Mouse (Mus musculus) midbrain, embryonic 16.5 days (tissue): ENCODE results near the gene Gja8. TPM values are rescaled to one million over a fixed set of nuclear protein-coding genes. Genes with fewer than 3 reads are reported as not detected.

Experiments
- ATAC-seq: fragments of 200-750 bp; cut with Nextera tagmentation; 2 replicates; pipeline ENCODE4 v1.8.0; 2017; ENCODE audit warnings: moderate TSS enrichment
- H3K27ac ChIP-seq: fragments of 300-500 bp; sonication (generic); 2 replicates; pipeline ENCODE4 v1.5.1; 2014; ENCODE audit warnings: mild to moderate bottlenecking, low read length, mixed read lengths
- H3K27me3 ChIP-seq: fragments of 300-500 bp; sonication (generic); 2 replicates; pipeline ENCODE4 v1.6.1; 2014; ENCODE audit warnings: low read depth, low read length, mixed read lengths; ENCODE audit not compliant: control insufficient read depth, insufficient read depth
- H3K36me3 ChIP-seq: fragments of 300-500 bp; sonication (generic); 2 replicates; pipeline ENCODE4 v1.6.1; 2014; ENCODE audit warnings: mild to moderate bottlenecking, low read length, moderate library complexity, mixed read lengths; ENCODE audit not compliant: control insufficient read depth, insufficient read depth
- H3K4me1 ChIP-seq: fragments of 300-500 bp; sonication (generic); 2 replicates; pipeline ENCODE4 v1.6.1; 2014; ENCODE audit warnings: mild to moderate bottlenecking, low read length, mixed read lengths; ENCODE audit not compliant: control insufficient read depth, insufficient read depth
- H3K4me2 ChIP-seq: fragments of 300-500 bp; sonication (generic); 2 replicates; pipeline ENCODE4 v1.6.1; 2014; ENCODE audit warnings: mild to moderate bottlenecking, low read length, mixed read lengths
- H3K4me3 ChIP-seq: fragments of 300-500 bp; sonication (generic); 2 replicates; pipeline ENCODE4 v1.5.1; 2014; ENCODE audit warnings: low read depth, mild to moderate bottlenecking, low read length, moderate library complexity, mixed read lengths
- H3K9ac ChIP-seq: fragments of 300-500 bp; sonication (generic); 2 replicates; pipeline ENCODE4 v1.6.1; 2014; ENCODE audit warnings: low read depth, low read length, mixed read lengths
- H3K9me3 ChIP-seq: fragments of 300-500 bp; sonication (generic); replicated peaks from 2 replicates; pipeline ENCODE4 v1.6.1; 2014; ENCODE audit warnings: mild to moderate bottlenecking, low read length, mixed read lengths; ENCODE audit not compliant: control insufficient read depth, poor library complexity, severe bottlenecking
- WGBS: fragments of 180-500 bp; shearing (Covaris S2); extraction: QIAGEN DNeasy Blood & Tissue Kit; methylation state at CpG from one replicate; pipeline ENCODE4 v1.1.7; 2014; 5-methylcytosine and 5-hydroxymethylcytosine counted together
- polyA plus RNA-seq: library from polyadenylated mRNA; unstranded; fragments of >200 nt; fragmentation: Nextera tagmentation; extraction: Ambion mirVana; gene quantifications from 2 replicates; pipeline ENCODE4 v1.2.1, GENCODE M21; 2015

Gja8 gene
- polyA plus RNA-seq, 1 experiment from 2014 or later = 0.04 TPM

GRCm38 (mm10) chr3:96869091-96869490, 56.7 kb downstream of the Gja8 start:
- WGBS = 95% methylated on average over 7 of the region's 7 CpGs
- H3K9me3 ChIP-seq = no peaks in the 10 kb centered on the region
- no peak overlapping the region for H3K4me2 ChIP-seq
- H3K9ac ChIP-seq = no peak overlapping the region
- no peaks in the 10 kb centered on the region for H3K4me1 ChIP-seq
- ATAC-seq = no peak
- no peaks in the 10 kb centered on the region for H3K27me3 ChIP-seq
- peaks cover 32% of the 10 kb centered on the region for H3K36me3 ChIP-seq
- no peak overlapping the region for H3K27ac ChIP-seq
- H3K4me3 ChIP-seq = no peak overlapping the region

DNA sequence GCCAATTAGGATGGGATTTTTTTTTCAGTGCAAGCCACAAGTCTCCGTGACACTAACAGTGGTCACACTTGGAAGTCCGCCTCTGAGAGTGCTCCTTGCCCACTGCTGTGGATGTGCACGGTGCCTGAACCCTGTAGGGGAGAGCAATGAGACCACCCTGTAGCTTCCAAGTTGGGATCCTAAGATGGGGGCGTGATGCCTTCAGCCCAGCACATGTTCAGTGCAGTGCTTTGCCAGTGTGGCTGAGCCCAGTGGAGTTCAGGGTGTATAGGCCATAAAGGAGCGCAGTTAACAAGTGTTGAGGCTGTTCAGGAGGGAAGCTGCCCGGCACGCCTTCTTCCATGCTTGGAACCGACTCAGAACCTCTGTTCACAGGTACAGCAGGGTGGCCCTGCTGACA, 57.3 kb downstream of the Gja8 start:
- Histone ChIP-seq H3K9me3 (no peaks in the 10 kb centered on the region), H3K36me3 (peaks cover 30% of the 10 kb centered on the region), H3K9ac (no peak overlapping the region), H3K27me3 (no peaks in the 10 kb centered on the region), H3K4me2 (no peak overlapping the region), H3K4me3 (no peak overlapping the region), H3K4me1 (no peaks in the 10 kb centered on the region), H3K27ac (no peak overlapping the region)
- ATAC-seq = no peak
- 93% methylated on average over 8 of the region's 8 CpGs for WGBS

DNA sequence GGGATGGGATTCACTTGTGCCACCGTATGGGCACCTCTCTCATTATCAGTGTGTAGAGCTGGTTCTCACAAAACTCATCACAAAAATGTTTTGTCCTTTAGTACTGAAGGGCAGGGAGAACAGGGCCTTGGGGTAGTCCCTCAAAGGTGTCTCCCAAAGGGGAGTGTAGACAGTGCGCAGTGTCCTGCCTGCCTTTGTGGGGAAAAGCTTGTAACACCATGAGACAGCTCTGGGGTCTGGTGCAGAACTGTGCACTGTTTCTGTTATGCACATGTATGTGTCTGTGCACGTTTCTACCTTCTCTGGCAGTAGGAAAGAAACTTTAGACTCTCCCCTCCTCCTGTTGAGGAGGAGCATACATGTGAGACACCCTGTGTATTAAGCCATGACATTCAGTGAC, 58.0 kb downstream of the Gja8 start:
- Histone ChIP-seq H3K27ac (no peak overlapping the region), H3K27me3 (no peaks in the 10 kb centered on the region), H3K9ac (no peak overlapping the region), H3K36me3 (peaks cover 24% of the 10 kb centered on the region), H3K4me3 (no peak overlapping the region), H3K4me2 (no peak overlapping the region), H3K9me3 (no peaks in the 10 kb centered on the region), H3K4me1 (no peaks in the 10 kb centered on the region)
- WGBS = 90% methylated on average over 3 of the region's 3 CpGs
- no peak for ATAC-seq

Other genes with a start within 250 kb of the Gja8 start
- 38.7 and 41.6 TPM in 2 replicates for gene Pias3, start 229.6 kb downstream of the Gja8 start, polyA plus RNA-seq
- gene Nudt17, start 217.5 kb downstream of the Gja8 start, polyA plus RNA-seq = 16.0 and 17.2 TPM in 2 replicates
- 33.3 and 34.0 TPM in 2 replicates for gene Polr3c, start 198.4 kb downstream of the Gja8 start, polyA plus RNA-seq
- 71.4 and 75.8 TPM in 2 replicates for gene Rnf115, start 198.4 kb downstream of the Gja8 start, polyA plus RNA-seq
- 0.60 and 0.68 TPM in 2 replicates for gene Pdzk1, start 96.7 kb downstream of the Gja8 start, polyA plus RNA-seq
- gene Cd160, start 96.7 kb downstream of the Gja8 start, polyA plus RNA-seq = 0.27 and 0.48 TPM in 2 replicates
- gene Gja5, start 21.3 kb downstream of the Gja8 start, polyA plus RNA-seq = 2.0 and 2.4 TPM in 2 replicates
- 36.3 and 41.2 TPM in 2 replicates for gene Gpr89, start 20.7 kb downstream of the Gja8 start, polyA plus RNA-seq
- gene Acp6, start 232.8 kb upstream of the Gja8 start, polyA plus RNA-seq = 17.9 and 24.8 TPM in 2 replicates